Mouse (Mus musculus) kidney, adult 2 months (tissue): ENCODE measurements around the gene Mypop.

Experiments
- CTCF ChIP-seq: fragments of 200-500 bp; conservative IDR thresholded peaks from 2 replicates; pipeline ENCODE4 v1.5.1; 2011; ENCODE audit warnings: low read depth, mild to moderate bottlenecking, control low read depth, low read length, moderate library complexity, mixed read lengths; ENCODE audit not compliant: insufficient read depth, insufficient read length
- POLR2A ChIP-seq: fragments of 200-500 bp; IDR thresholded peaks from one replicate; pipeline ENCODE4 v1.6.1; 2011; ENCODE audit warnings: low read depth, low read length, control low read depth

GRCm38 (mm10) chr7:18988780-18989179, 2.3 kb upstream of the Mypop start:
- TF ChIP-seq CTCF = no peak
- TF ChIP-seq POLR2A = no peak
